Mouse (Mus musculus): ENCODE data around the gene Mrpl3. TPM values are rescaled to one million over a fixed set of nuclear protein-coding genes. Genes with fewer than 3 reads are reported as not detected.

Gene Mrpl3
- polyA plus RNA-seq, 1 experiment = 41.4 TPM

Other genes with a start within 250 kb of the Mrpl3 start
- gene Nudt16, start 78.6 kb downstream of the Mrpl3 start, polyA plus RNA-seq (2012; rRNA removed) = 17.1 and 26.2 TPM in 2 replicates
- gene 1700080E11Rik, start 91.9 kb downstream of the Mrpl3 start, polyA plus RNA-seq (2012; rRNA removed) = not detected in 2 replicates